Mouse (Mus musculus): ENCODE measurements around the gene Tsr1. TPM values are rescaled to one million over a fixed set of nuclear protein-coding genes. Genes with fewer than 3 reads are reported as not detected.
A peak's percentile ranks its signal among the peaks of the same experiment; 100 is the strongest.

The Tsr1 gene
- polyA plus RNA-seq, 1 experiment from 2014 or later = 26.1 TPM

- peaks cover 37% of the 10 kb centered on the region for H3K36me3 ChIP-seq (ENCODE audit: control insufficient read depth, insufficient read depth, low read length)
- no peak overlapping the region for H3K9ac ChIP-seq (ENCODE audit: low read depth, low read length)
- H3K4me1 ChIP-seq (ENCODE audit: control insufficient read depth, insufficient read depth, low read depth, low read length) = no peaks in the 10 kb centered on the region
- H3K9me3 ChIP-seq (ENCODE audit: control insufficient read depth, low read length) = no peaks in the 10 kb centered on the region
- no peak overlapping the region for H3K4me3 ChIP-seq (ENCODE audit: low read length)
- ATAC-seq = no peak
- 92% methylated on average over 4 of the region's 4 CpGs for WGBS
- no peak overlapping the region for H3K4me2 ChIP-seq (ENCODE audit: low read length)
- H3K27me3 ChIP-seq (replicated peaks; ENCODE audit: control insufficient read depth, insufficient read depth, low read length) = no peaks in the 10 kb centered on the region
- H3K27ac ChIP-seq (ENCODE audit: low read depth, low read length) = no peak overlapping the region
These were observed 12.1 kb downstream of the Tsr1 start for GRCm38 (mm10) chr11:74909978-74910377.

GRCm38 (mm10) chr11:74912492-74912891 is 14.6 kb downstream of the Tsr1 start:
- H3K4me3 ChIP-seq (ENCODE audit: low read length) = no peak overlapping the region
- H3K27ac ChIP-seq (ENCODE audit: low read depth, low read length) = no peak overlapping the region
- no peak overlapping the region for H3K9ac ChIP-seq (ENCODE audit: low read depth, low read length)
- H3K27me3 ChIP-seq (replicated peaks; ENCODE audit: control insufficient read depth, insufficient read depth, low read length) = no peaks in the 10 kb centered on the region
- no peaks in the 10 kb centered on the region for H3K9me3 ChIP-seq (ENCODE audit: control insufficient read depth, low read length)
- H3K4me1 ChIP-seq (ENCODE audit: control insufficient read depth, insufficient read depth, low read depth, low read length) = no peaks in the 10 kb centered on the region
- H3K4me2 ChIP-seq (ENCODE audit: low read length) = no peak overlapping the region
- peaks cover 15% of the 10 kb centered on the region for H3K36me3 ChIP-seq (ENCODE audit: control insufficient read depth, insufficient read depth, low read length)
- ATAC-seq = no peak
- 90% methylated on average over 3 of the region's 3 CpGs for WGBS

GRCm38 (mm10) chr11:74919249-74919648 is 21.4 kb downstream of the Tsr1 start:
- Histone ChIP-seq H3K4me2 (ENCODE audit: low read length) (no peak overlapping the region), H3K36me3 (ENCODE audit: control insufficient read depth, insufficient read depth, low read length) (peaks cover 13% of the 10 kb centered on the region), H3K27me3 (replicated peaks; ENCODE audit: control insufficient read depth, insufficient read depth, low read length) (no peaks in the 10 kb centered on the region), H3K27ac (ENCODE audit: low read depth, low read length) (no peak overlapping the region), H3K9me3 (ENCODE audit: control insufficient read depth, low read length) (no peaks in the 10 kb centered on the region), H3K4me3 (ENCODE audit: low read length) (no peak overlapping the region), H3K4me1 (ENCODE audit: control insufficient read depth, insufficient read depth, low read depth, low read length) (peaks cover 1% of the 10 kb centered on the region), H3K9ac (ENCODE audit: low read depth, low read length) (no peak overlapping the region)
- WGBS = 82% methylated on average over 6 of the region's 6 CpGs
- ATAC-seq = no peak

- WGBS = 60% methylated on average over 4 of the region's 4 CpGs
These were observed 26.3 kb downstream of the Tsr1 start for GRCm38 (mm10) chr11:74924149-74924548.

GRCm38 (mm10) chr11:74925577-74926387 is 27.9 kb downstream of the Tsr1 start, which contains the start of the genes Smg6 and Srr:
TSS of gene Smg6 (plus strand) at chr11:74925823.
TSS of gene Srr (minus strand) at chr11:74925948.
- WGBS = 0% methylated on average over 77 of the region's 88 CpGs
- peak within 1 kb of the TSS; percentile 73 for H3K4me2 ChIP-seq (ENCODE audit: low read length)
- H3K36me3 ChIP-seq (ENCODE audit: control insufficient read depth, insufficient read depth, low read length) = 0 out of 2 replicates have a peak, but pooled peaks cover 4% of the 10 kb centered on the region
- peak; percentile 95 for ATAC-seq
- H3K4me1 ChIP-seq (ENCODE audit: control insufficient read depth, insufficient read depth, low read depth, low read length) = peaks cover 18% of the 10 kb centered on the region
- no peaks in the 10 kb centered on the region for H3K27me3 ChIP-seq (replicated peaks; ENCODE audit: control insufficient read depth, insufficient read depth, low read length)
- peak within 1 kb of the TSS; percentile 93 for H3K27ac ChIP-seq (ENCODE audit: low read depth, low read length)
- no peaks in the 10 kb centered on the region for H3K9me3 ChIP-seq (ENCODE audit: control insufficient read depth, low read length)
- peak within 1 kb of the TSS; percentile 97 for H3K4me3 ChIP-seq (ENCODE audit: low read length)
- H3K9ac ChIP-seq (ENCODE audit: low read depth, low read length) = peak within 1 kb of the TSS; percentile 93

More at GRCm38 (mm10) chr11:74924149-74924548, 26.3 kb downstream of the Tsr1 start:
- Histone ChIP-seq H3K9me3 (ENCODE audit: control insufficient read depth, low read length) (no peaks in the 10 kb centered on the region), H3K36me3 (ENCODE audit: control insufficient read depth, insufficient read depth, low read length) (peaks cover 3% of the 10 kb centered on the region), H3K4me3 (ENCODE audit: low read length) (no peak overlapping the region), H3K4me1 (ENCODE audit: control insufficient read depth, insufficient read depth, low read depth, low read length) (peaks cover 18% of the 10 kb centered on the region), H3K27ac (ENCODE audit: low read depth, low read length) (no peak overlapping the region), H3K4me2 (ENCODE audit: low read length) (no peak overlapping the region), H3K27me3 (replicated peaks; ENCODE audit: control insufficient read depth, insufficient read depth, low read length) (no peaks in the 10 kb centered on the region), H3K9ac (ENCODE audit: low read depth, low read length) (no peak overlapping the region)
- ATAC-seq = no peak

GRCm38 (mm10) chr11:74926388-74927005 is 28.6 kb downstream of the Tsr1 start:
- peaks cover 18% of the 10 kb centered on the region for H3K4me1 ChIP-seq (ENCODE audit: control insufficient read depth, insufficient read depth, low read depth, low read length)
- WGBS = 9% methylated on average over 11 of the region's 11 CpGs
- peak overlapping the region; percentile 93 for H3K9ac ChIP-seq (ENCODE audit: low read depth, low read length)
- peak overlapping the region; percentile 97 for H3K4me3 ChIP-seq (ENCODE audit: low read length)
- peak overlapping the region; percentile 93 for H3K27ac ChIP-seq (ENCODE audit: low read depth, low read length)
- ATAC-seq = peak; percentile 25
- H3K4me2 ChIP-seq (ENCODE audit: low read length) = peak overlapping the region; percentile 73
- H3K9me3 ChIP-seq (ENCODE audit: control insufficient read depth, low read length) = no peaks in the 10 kb centered on the region
- H3K36me3 ChIP-seq (ENCODE audit: control insufficient read depth, insufficient read depth, low read length) = 0 out of 2 replicates have a peak, but pooled peaks cover 4% of the 10 kb centered on the region
- no peaks in the 10 kb centered on the region for H3K27me3 ChIP-seq (replicated peaks; ENCODE audit: control insufficient read depth, insufficient read depth, low read length)

- H3K9ac ChIP-seq (ENCODE audit: low read depth, low read length) = no peak overlapping the region
- H3K4me1 ChIP-seq (ENCODE audit: control insufficient read depth, insufficient read depth, low read depth, low read length) = peaks cover 18% of the 10 kb centered on the region
- H3K27ac ChIP-seq (ENCODE audit: low read depth, low read length) = no peak overlapping the region
- WGBS = 90% methylated on average over 2 of the region's 2 CpGs
- H3K9me3 ChIP-seq (ENCODE audit: control insufficient read depth, low read length) = no peaks in the 10 kb centered on the region
- H3K4me3 ChIP-seq (ENCODE audit: low read length) = no peak overlapping the region
- no peak overlapping the region for H3K4me2 ChIP-seq (ENCODE audit: low read length)
- no peak for ATAC-seq
- 0 out of 2 replicates have a peak, but pooled peaks cover 4% of the 10 kb centered on the region for H3K36me3 ChIP-seq (ENCODE audit: control insufficient read depth, insufficient read depth, low read length)
- H3K27me3 ChIP-seq (replicated peaks; ENCODE audit: control insufficient read depth, insufficient read depth, low read length) = no peaks in the 10 kb centered on the region
These were observed 29.4 kb downstream of the Tsr1 start for GRCm38 (mm10) chr11:74927236-74927725.

- H3K27me3 ChIP-seq (replicated peaks; ENCODE audit: control insufficient read depth, insufficient read depth, low read length) = no peaks in the 10 kb centered on the region
- no peak overlapping the region for H3K4me3 ChIP-seq (ENCODE audit: low read length)
- no peaks in the 10 kb centered on the region for H3K9me3 ChIP-seq (ENCODE audit: control insufficient read depth, low read length)
- no peak for ATAC-seq
- WGBS = 78% methylated on average over 4 of the region's 4 CpGs
- H3K9ac ChIP-seq (ENCODE audit: low read depth, low read length) = no peak overlapping the region
- H3K4me1 ChIP-seq (ENCODE audit: control insufficient read depth, insufficient read depth, low read depth, low read length) = peaks cover 18% of the 10 kb centered on the region
- H3K4me2 ChIP-seq (ENCODE audit: low read length) = no peak overlapping the region
- H3K27ac ChIP-seq (ENCODE audit: low read depth, low read length) = no peak overlapping the region
- 0 out of 2 replicates have a peak, but pooled peaks cover 4% of the 10 kb centered on the region for H3K36me3 ChIP-seq (ENCODE audit: control insufficient read depth, insufficient read depth, low read length)
These were observed 31.2 kb downstream of the Tsr1 start for GRCm38 (mm10) chr11:74929111-74929510.

GRCm38 (mm10) chr11:74930391-74930790 is 32.5 kb downstream of the Tsr1 start:
- no peak overlapping the region for H3K4me2 ChIP-seq (ENCODE audit: low read length)
- no peak for ATAC-seq
- WGBS = 89% methylated on average over 7 of the region's 7 CpGs

More at GRCm38 (mm10) chr11:74930391-74930790, 32.5 kb downstream of the Tsr1 start:
- Histone ChIP-seq H3K36me3 (ENCODE audit: control insufficient read depth, insufficient read depth, low read length) (peaks cover 12% of the 10 kb centered on the region), H3K9me3 (ENCODE audit: control insufficient read depth, low read length) (no peaks in the 10 kb centered on the region), H3K27ac (ENCODE audit: low read depth, low read length) (no peak overlapping the region), H3K4me1 (ENCODE audit: control insufficient read depth, insufficient read depth, low read depth, low read length) (peaks cover 9% of the 10 kb centered on the region), H3K9ac (ENCODE audit: low read depth, low read length) (no peak overlapping the region), H3K27me3 (replicated peaks; ENCODE audit: control insufficient read depth, insufficient read depth, low read length) (no peaks in the 10 kb centered on the region), H3K4me3 (ENCODE audit: low read length) (no peak overlapping the region)
